Mouse (Mus musculus): ENCODE results near the gene Dgkd. TPM values are rescaled to one million over a fixed set of nuclear protein-coding genes. Genes with fewer than 3 reads are reported as not detected.

Gene Dgkd
- total and polyA plus RNA-seq, 3 experiments = 29.5 to 135 (median 39.5) TPM

DNA sequence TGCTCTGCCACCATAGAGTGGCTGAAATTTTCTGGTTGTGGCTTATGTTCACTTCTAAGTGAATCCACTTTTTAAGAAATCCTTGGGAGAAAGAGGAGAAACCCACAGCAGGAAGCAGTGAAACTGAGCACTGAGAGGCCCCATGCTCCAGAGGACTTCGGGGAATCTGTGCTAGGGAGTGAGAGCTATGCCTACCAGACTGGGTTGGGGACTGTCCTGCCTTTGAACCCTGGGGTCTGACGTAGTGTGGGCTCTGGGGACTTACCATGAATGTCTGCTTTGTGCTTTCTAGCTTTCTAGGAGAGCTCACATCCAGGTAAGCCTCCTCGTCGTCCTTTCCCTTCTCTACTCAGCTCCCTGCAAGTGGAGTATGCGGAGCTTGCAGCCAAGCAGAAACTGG lies 16.1 kb upstream of the Dgkd start:
- TF ChIP-seq MYC (IDR thresholded peaks at IDR 0.05; ENCODE audit: low read depth, low read length) (no peak), RCOR1 (IDR thresholded peaks at IDR 0.05; ENCODE audit: low read depth, low read length) (no peak), MXI1 (IDR thresholded peaks at IDR 0.05; ENCODE audit: low read depth, low read length) (no peak)
- DNase-seq (ENCODE audit: low read depth, low spot score) = no peak
- no peak overlapping the region for H3K27ac ChIP-seq (ENCODE audit: control insufficient read depth, low read depth, low read length)
- no peak overlapping the region for H3K4me3 ChIP-seq (ENCODE audit: control insufficient read depth in 1 of 2, insufficient read depth in 1 of 2, low read depth in 2 of 2, low read length in 2 of 2)
- H3K79me2 ChIP-seq (ENCODE audit: control insufficient read depth, insufficient read depth, low read length, poor library complexity) = no peaks in the 10 kb centered on the region
- peaks cover 0 to 3% of the 10 kb centered on the region in 2 experiments; a peak in 2 of 4 replicates for H3K27me3 ChIP-seq (ENCODE audit: control insufficient read depth in 1 of 2, insufficient read depth in 2 of 2, low read length in 2 of 2)
- no peaks in the 10 kb centered on the region for H3K4me1 ChIP-seq (ENCODE audit: control insufficient read depth in 1 of 2, insufficient read depth in 2 of 2, low read length in 2 of 2)
- no peak overlapping the region for H3K9ac ChIP-seq (ENCODE audit: control insufficient read depth, low read depth, low read length, poor library complexity, severe bottlenecking)
- H3K9me3 ChIP-seq (replicated peaks; ENCODE audit: insufficient read depth, low read length) = no peaks in the 10 kb centered on the region
- H3K36me3 ChIP-seq (ENCODE audit: control insufficient read depth in 1 of 2, insufficient read depth in 2 of 2, low read length in 2 of 2) = no peaks in the 10 kb centered on the region

DNA sequence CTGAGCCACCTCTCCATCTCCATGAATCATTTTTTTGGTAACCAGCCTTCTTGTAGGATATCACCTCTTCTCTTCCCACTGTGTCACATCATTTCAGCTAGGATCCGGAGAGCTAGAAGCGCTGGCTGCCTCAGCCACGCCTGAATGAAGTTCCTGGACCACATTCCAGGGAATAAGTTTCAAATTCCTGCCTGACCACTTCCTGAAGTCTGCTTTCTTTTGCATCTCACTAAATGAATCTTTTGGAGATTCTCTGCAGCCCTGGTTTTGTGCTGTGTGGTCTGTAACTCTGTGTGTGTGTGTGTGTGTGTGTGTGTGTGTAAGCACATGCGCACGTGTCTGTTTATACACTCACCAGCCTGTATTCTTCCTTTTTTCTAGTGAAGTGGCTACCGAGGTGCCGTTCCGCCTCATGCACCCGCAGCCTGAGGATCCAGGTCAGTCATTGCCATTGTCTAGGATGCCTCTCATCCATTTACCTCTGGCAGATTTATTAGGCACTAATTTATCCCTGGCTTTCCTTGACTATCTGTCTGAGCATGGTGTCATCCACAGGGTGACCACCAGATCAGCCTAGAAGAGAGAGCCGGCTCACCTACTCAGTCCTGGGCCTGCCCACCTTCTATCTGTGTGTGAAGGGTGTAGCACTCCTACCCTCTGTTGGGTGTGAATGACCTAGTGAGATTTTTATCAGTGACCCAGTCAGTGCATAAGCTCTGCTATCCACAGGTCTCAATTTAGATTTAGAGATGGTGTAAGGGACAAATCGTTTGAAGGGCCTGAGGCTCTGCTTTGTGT lies 12.5 kb upstream of the Dgkd start:
- Histone ChIP-seq H3K27me3 (ENCODE audit: control insufficient read depth in 1 of 2, insufficient read depth in 2 of 2, low read length in 2 of 2) (peaks cover 0 to 3% of the 10 kb centered on the region in 2 experiments; a peak in 1 of 4 replicates), H3K4me3 (ENCODE audit: control insufficient read depth in 1 of 2, insufficient read depth in 1 of 2, low read depth in 2 of 2, low read length in 2 of 2) (no peak overlapping the region), H3K9ac (ENCODE audit: control insufficient read depth, low read depth, low read length, poor library complexity, severe bottlenecking) (no peak overlapping the region), H3K9me3 (replicated peaks; ENCODE audit: insufficient read depth, low read length) (no peaks in the 10 kb centered on the region), H3K36me3 (ENCODE audit: control insufficient read depth in 1 of 2, insufficient read depth in 2 of 2, low read length in 2 of 2) (no peaks in the 10 kb centered on the region), H3K27ac (ENCODE audit: control insufficient read depth, low read depth, low read length) (no peak overlapping the region), H3K79me2 (ENCODE audit: control insufficient read depth, insufficient read depth, low read length, poor library complexity) (no peaks in the 10 kb centered on the region), H3K4me1 (ENCODE audit: control insufficient read depth in 1 of 2, insufficient read depth in 2 of 2, low read length in 2 of 2) (no peaks in the 10 kb centered on the region)
- no peak for DNase-seq (ENCODE audit: low read depth, low spot score)
- TF ChIP-seq POLR2AphosphoS2 (IDR thresholded peaks at IDR 0.05; ENCODE audit: low read length) = no peak

DNA sequence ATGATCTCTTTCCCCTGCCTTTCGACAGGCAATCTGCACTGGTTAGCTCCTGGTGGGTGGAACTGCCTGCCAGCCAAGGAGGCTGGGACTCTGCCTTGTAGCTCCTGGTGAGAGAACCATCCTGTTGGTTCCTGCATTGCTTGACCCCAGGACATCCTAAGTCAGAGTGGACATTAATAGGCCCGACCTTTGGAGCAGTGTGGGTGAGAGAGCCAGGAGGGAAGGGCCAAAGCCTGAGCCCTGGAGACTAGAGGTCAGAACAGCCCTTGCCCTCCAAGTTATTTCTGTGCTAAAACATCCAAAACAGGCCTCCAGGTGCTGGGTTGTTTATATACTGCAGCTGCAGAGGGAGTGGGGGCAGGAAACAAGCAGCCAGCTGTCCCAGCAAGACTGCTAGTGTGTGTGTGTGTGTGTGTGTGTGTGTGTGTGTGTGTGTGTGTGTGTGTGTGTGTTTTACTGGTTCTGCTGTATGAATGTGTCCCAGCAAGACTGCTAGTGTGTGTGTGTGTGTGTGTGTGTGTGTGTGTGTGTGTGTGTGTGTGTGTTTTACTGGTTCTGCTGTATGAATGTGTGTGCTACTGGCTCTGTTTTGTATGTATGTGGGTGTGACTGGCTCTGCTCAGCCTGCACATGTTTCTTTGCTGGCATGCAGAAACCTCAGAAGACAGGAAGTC lies 6.1 kb upstream of the Dgkd start:
- Histone ChIP-seq H3K79me2 (ENCODE audit: control insufficient read depth, insufficient read depth, low read length, poor library complexity) (no peaks in the 10 kb centered on the region), H3K9me3 (replicated peaks; ENCODE audit: insufficient read depth, low read length) (no peaks in the 10 kb centered on the region), H3K4me3 (ENCODE audit: control insufficient read depth in 1 of 2, insufficient read depth in 1 of 2, low read depth in 2 of 2, low read length in 2 of 2) (no peak overlapping the region), H3K9ac (ENCODE audit: control insufficient read depth, low read depth, low read length, poor library complexity, severe bottlenecking) (no peak overlapping the region), H3K4me1 (ENCODE audit: control insufficient read depth in 1 of 2, insufficient read depth in 2 of 2, low read length in 2 of 2) (peaks cover 23 to 29% of the 10 kb centered on the region in 2 experiments), H3K36me3 (ENCODE audit: control insufficient read depth in 1 of 2, insufficient read depth in 2 of 2, low read length in 2 of 2) (peaks cover 0 to 24% of the 10 kb centered on the region in 2 experiments; a peak in 2 of 4 replicates), H3K27ac (ENCODE audit: control insufficient read depth, low read depth, low read length) (no peak overlapping the region), H3K27me3 (ENCODE audit: control insufficient read depth in 1 of 2, insufficient read depth in 2 of 2, low read length in 2 of 2) (no peaks in the 10 kb centered on the region)
- TF ChIP-seq TCF12 (IDR thresholded peaks at IDR 0.05; ENCODE audit: low read depth, low read length) (0 out of 2 replicates have a peak, but pooled peaks have one; percentile 25), NRF1 (IDR thresholded peaks at IDR 0.05; ENCODE audit: insufficient read depth, low read depth, low read length, poor library complexity, severe bottlenecking) (no peak), MXI1 (IDR thresholded peaks at IDR 0.05; ENCODE audit: low read depth, low read length) (peak; percentile 26; the same call in 1 of the 2 replicates), ETS1 (IDR thresholded peaks at IDR 0.05; ENCODE audit: low read depth, low read length) (peak; percentile 60; the same call in 1 of the 2 replicates)
- DNase-seq (ENCODE audit: low read depth, low spot score) = no peak

All from MEL (cell line).